ENCODE assay signal across 39 mouse cellular contexts in genomic region chr4:149477078-149477477, GRCm38 (mm10). TPM values are rescaled to one million over a fixed set of nuclear protein-coding genes. Genes with fewer than 3 reads are reported as not detected.
"Had no signal": no experiment of that assay in that cellular context is flagged by ENCODE, and none has a peak within 500 bp of the region (broad histone marks: within the 10 kb centered on the region; RNA-seq: fewer than 3 reads in every experiment).

TSS of gene Tmem274 (plus strand) at chr4:149477378.

- H3K4me1 ChIP-seq: heart, embryonic 13.5 days; heart, embryonic 15.5 days; hindbrain, embryonic 15.5 days; limb, embryonic 10.5 days; limb, embryonic 12.5 days; liver, embryonic 13.5 days; liver, embryonic 15.5 days had no signal

- H3K9me3 ChIP-seq: heart, embryonic 13.5 days; heart, embryonic 15.5 days; hindbrain, embryonic 15.5 days; limb, embryonic 10.5 days; limb, embryonic 12.5 days; liver, embryonic 13.5 days; liver, embryonic 15.5 days had no signal

- ATAC-seq: hindbrain, postnatal 0 days; intestine, embryonic 16.5 days; liver, postnatal 0 days had no signal

- H3K27me3 ChIP-seq: heart, embryonic 13.5 days; heart, embryonic 15.5 days; hindbrain, embryonic 15.5 days; limb, embryonic 12.5 days; liver, embryonic 13.5 days; liver, embryonic 15.5 days had no signal

- DNase-seq: gastrocnemius, postnatal 14 days; gastrocnemius, postnatal 36 days; heart, adult 11 months; heart, adult 2 months; heart, postnatal 14 days; heart, postnatal 36 days; kidney, adult 11 months; kidney, adult 2 months; kidney, adult 9 months; kidney, postnatal 14 days; layer of hippocampus, adult 9-11 months; layer of hippocampus, postnatal 36 days; liver; liver, embryonic 13.5 days; liver, postnatal 0 days had no signal

- H3K27ac ChIP-seq: heart, adult 2 months; heart, embryonic 13.5 days; heart, embryonic 15.5 days; hindbrain, embryonic 15.5 days; hindbrain, postnatal 0 days; limb, embryonic 10.5 days; limb, embryonic 12.5 days; liver, embryonic 13.5 days; liver, embryonic 15.5 days had no signal

- H3K9ac ChIP-seq: heart, embryonic 13.5 days; heart, embryonic 15.5 days; hindbrain, embryonic 15.5 days; limb, embryonic 12.5 days; liver, embryonic 13.5 days; liver, embryonic 15.5 days; liver, postnatal 0 days had no signal

- H3K4me3 ChIP-seq: heart, adult 2 months; heart, embryonic 13.5 days; heart, embryonic 15.5 days; hindbrain, embryonic 15.5 days; limb, embryonic 10.5 days; limb, embryonic 12.5 days; liver, embryonic 13.5 days; liver, embryonic 15.5 days had no signal

- H3K4me2 ChIP-seq: heart, embryonic 11.5 days; heart, embryonic 13.5 days; heart, embryonic 15.5 days; hindbrain, embryonic 15.5 days; limb, embryonic 12.5 days; liver, embryonic 11.5 days; liver, embryonic 13.5 days; liver, embryonic 15.5 days had no signal

RNA-seq across cellular contexts. Expression of gene Tmem274, which starts in this region (rescaled TPM):
- total RNA-seq: gastrocnemius, adult 18-20 months; gastrocnemius, adult 8-10 months; gastrocnemius, postnatal 14 days; gastrocnemius, postnatal 36 days; heart, adult 2 months; heart, postnatal 14 days; heart, postnatal 36 days; hematopoietic stem cell, adult 5-6 weeks; hindbrain, postnatal 0 days; layer of hippocampus, adult 18-20 months; layer of hippocampus, adult 8-10 months; layer of hippocampus, postnatal 14 days; layer of hippocampus, postnatal 36 days; left cerebral cortex, adult 18-20 months; left cerebral cortex, adult 8-10 months; left cerebral cortex, postnatal 14 days; left cerebral cortex, postnatal 36 days had no signal
- polyA plus RNA-seq: gonadal fat pad, adult 2 months; heart, adult 2 months; heart, embryonic 11.5 days; heart, embryonic 13.5 days; hindbrain, postnatal 0 days; intestine, embryonic 14.5 days; kidney, adult 2 months; large intestine, adult 2 months; limb, embryonic 14.5 days; liver, embryonic 11.5 days; liver, embryonic 13.5 days; liver, embryonic 15.5 days; liver, postnatal 0 days had no signal
